Mouse (Mus musculus) G1E (cell line): ENCODE results near the gene Rpl22. TPM values are rescaled to one million over a fixed set of nuclear protein-coding genes. Genes with fewer than 3 reads are reported as not detected.

Source experiments
- ATAC-seq: 2 replicates; pipeline ENCODE4 v1.8.0; 2016; ENCODE audit warnings: mild to moderate bottlenecking; ENCODE audit not compliant: insufficient number of reproducible peaks, poor library complexity, low FRiP score, severe bottlenecking; ENCODE audit errors: extremely low read depth
- DNase-seq: peaks from one replicate; pipeline ENCODE4 v3.0.0; 2012; ENCODE audit warnings: low spot score
- H3K27me3 ChIP-seq: 2 replicates; pipeline ENCODE4 v1.6.1; 2012; ENCODE audit warnings: mild to moderate bottlenecking, low read length, inconsistent platforms; ENCODE audit not compliant: insufficient read depth
- H3K36me3 ChIP-seq: replicated peaks from 2 replicates; pipeline ENCODE3; 2012; ENCODE audit warnings: mild to moderate bottlenecking, inconsistent platforms
- H3K4me1 ChIP-seq: 2 replicates; pipeline ENCODE4 v1.6.1; 2012; ENCODE audit warnings: low read depth, low read length, inconsistent platforms, mixed read lengths; ENCODE audit not compliant: insufficient read depth
- H3K4me3 ChIP-seq: 2 replicates; pipeline ENCODE4 v1.5.1; 2012; ENCODE audit warnings: low read depth, mild to moderate bottlenecking, inconsistent platforms, low read length, moderate library complexity, mixed read lengths
- H3K9me3 ChIP-seq: replicated peaks from 2 replicates; pipeline ENCODE4 v1.6.1; 2012; ENCODE audit warnings: inconsistent platforms
- CTCF ChIP-seq: IDR thresholded peaks from 2 replicates; pipeline ENCODE4 v1.5.1; 2012; ENCODE audit warnings: low read depth, low read length, inconsistent platforms, mixed read lengths
- GATA1 ChIP-seq: IDR thresholded peaks from 2 replicates; pipeline ENCODE4 v1.6.1; 2012; ENCODE audit warnings: borderline replicate concordance, low read length, inconsistent platforms, mixed read lengths
- GATA2 ChIP-seq: IDR thresholded peaks from 2 replicates; pipeline ENCODE4 v1.6.1; 2012; ENCODE audit warnings: low read depth, low read length, inconsistent platforms, borderline replicate concordance
- POLR2AphosphoS5 ChIP-seq: IDR thresholded peaks from 2 replicates; pipeline ENCODE4 v1.6.1; 2012; ENCODE audit warnings: low read depth, low read length, inconsistent platforms; ENCODE audit not compliant: insufficient replicate concordance
- TAL1 ChIP-seq: conservative IDR thresholded peaks from 2 replicates; pipeline ENCODE4 v1.6.1; 2012; ENCODE audit warnings: low read depth, low read length, inconsistent platforms, mixed read lengths
- polyA plus RNA-seq: library from polyadenylated mRNA; stranded (reverse); fragments of >175 nt; gene quantifications from 2 replicates; pipeline ENCODE4 v1.2.3, GENCODE M21; 2012
- total RNA-seq, 2 experiments: library from RNA; stranded (forward) in 1 of 2; stranded (reverse) in 1 of 2; fragments of 200-1000 nt in 1 of 2; fragments of >200 nt in 1 of 2; fragmentation: Nextera tagmentation in 1 of 2; gene quantifications; 2 replicates each; pipeline ENCODE4 v1.2.3; 2014 to 2017

Rpl22 gene
- total and polyA plus RNA-seq, 3 experiments, result 54.2 to 1,748 (median 552) TPM

GRCm38 (mm10) chr4:152351422-152352305 lies 26.1 kb downstream of the Rpl22 start:
- TF ChIP-seq GATA2, result no peak
- no peak for TF ChIP-seq GATA1
- TF ChIP-seq POLR2AphosphoS5, result no peak
- no peak for TF ChIP-seq TAL1
- TF ChIP-seq CTCF, result no peak
- no peak for ATAC-seq
- no peaks in the 10 kb centered on the region for H3K36me3 ChIP-seq
- no peak overlapping the region for H3K4me3 ChIP-seq
- H3K4me1 ChIP-seq, result no peaks in the 10 kb centered on the region
- H3K27me3 ChIP-seq, result no peaks in the 10 kb centered on the region
- DNase-seq, result no peak
- peaks cover 93% of the 10 kb centered on the region for H3K9me3 ChIP-seq

GRCm38 (mm10) chr4:152353886-152354637 lies 28.5 kb downstream of the Rpl22 start:
- H3K9me3 ChIP-seq, result peaks cover 93% of the 10 kb centered on the region
- no peaks in the 10 kb centered on the region for H3K36me3 ChIP-seq
- DNase-seq, result no peak
- no peak overlapping the region; the same call in 1 of the 2 replicates for H3K4me3 ChIP-seq
- no peaks in the 10 kb centered on the region for H3K4me1 ChIP-seq
- TF ChIP-seq TAL1 (no peak), POLR2AphosphoS5 (no peak), GATA2 (no peak), CTCF (no peak), GATA1 (no peak)
- no peak for ATAC-seq
- H3K27me3 ChIP-seq, result no peaks in the 10 kb centered on the region

GRCm38 (mm10) chr4:152355672-152356071 lies 30.1 kb downstream of the Rpl22 start:
- Histone ChIP-seq H3K36me3 (no peaks in the 10 kb centered on the region), H3K9me3 (peaks cover 96% of the 10 kb centered on the region), H3K27me3 (no peaks in the 10 kb centered on the region), H3K4me3 (no peak overlapping the region; the same call in 1 of the 2 replicates), H3K4me1 (no peaks in the 10 kb centered on the region)
- no peak for ATAC-seq
- TF ChIP-seq GATA2 (no peak), CTCF (no peak), TAL1 (no peak), POLR2AphosphoS5 (no peak), GATA1 (no peak)
- DNase-seq, result no peak

GRCm38 (mm10) chr4:152359700-152360099 lies 34.2 kb downstream of the Rpl22 start:
- TF ChIP-seq POLR2AphosphoS5, result no peak
- TF ChIP-seq GATA2, result no peak
- H3K27me3 ChIP-seq, result no peaks in the 10 kb centered on the region; the same call in 1 of the 2 replicates
- H3K4me1 ChIP-seq, result no peaks in the 10 kb centered on the region
- ATAC-seq (no peak), DNase-seq (no peak)
- peaks cover 96% of the 10 kb centered on the region for H3K9me3 ChIP-seq
- no peak overlapping the region for H3K4me3 ChIP-seq
- no peaks in the 10 kb centered on the region for H3K36me3 ChIP-seq

- Histone ChIP-seq H3K36me3 (no peaks in the 10 kb centered on the region), H3K4me1 (no peaks in the 10 kb centered on the region), H3K9me3 (peaks cover 97% of the 10 kb centered on the region), H3K27me3 (no peaks in the 10 kb centered on the region; the same call in 1 of the 2 replicates), H3K4me3 (peak overlapping the region; percentile 51; the same call in 1 of the 2 replicates)
- DNase-seq (no peak), ATAC-seq (no peak)
- TF ChIP-seq GATA1 (no peak), TAL1 (no peak), POLR2AphosphoS5 (no peak), CTCF (no peak), GATA2 (no peak)
Measured at GRCm38 (mm10) chr4:152360855-152361254, 35.3 kb downstream of the Rpl22 start.

GRCm38 (mm10) chr4:152362180-152362579 lies 36.6 kb downstream of the Rpl22 start:
- Histone ChIP-seq H3K9me3 (peaks cover 96% of the 10 kb centered on the region), H3K36me3 (no peaks in the 10 kb centered on the region), H3K4me3 (peak overlapping the region; percentile 21; the same call in 1 of the 2 replicates), H3K27me3 (no peaks in the 10 kb centered on the region; the same call in 1 of the 2 replicates), H3K4me1 (no peaks in the 10 kb centered on the region)
- DNase-seq (no peak), ATAC-seq (no peak)
- TF ChIP-seq TAL1 (no peak), CTCF (no peak), POLR2AphosphoS5 (no peak), GATA1 (no peak), GATA2 (no peak)
